31 mouse cellular contexts compared by ENCODE assay signal in the genomic region with DNA sequence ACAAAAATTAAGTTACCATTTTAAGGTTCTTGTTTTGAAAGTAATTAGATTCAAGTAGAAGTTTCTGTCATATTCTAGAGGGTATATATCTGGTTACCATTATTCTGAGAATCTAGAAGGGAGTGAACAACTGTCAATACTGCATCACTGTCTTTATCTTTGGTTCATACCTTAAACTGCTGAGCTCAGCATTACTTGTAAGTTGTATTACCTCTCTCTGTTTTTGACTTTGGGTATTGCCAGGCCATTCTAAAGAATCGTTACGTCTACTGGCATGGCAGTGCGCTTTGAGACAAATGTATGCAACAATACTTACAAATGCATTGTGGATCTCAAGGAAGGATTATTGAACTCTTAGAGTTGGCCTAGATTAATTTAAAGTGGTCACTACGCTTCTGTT.
"Had no signal": no experiment of that assay in that cellular context is flagged by ENCODE, and none has a peak within 500 bp of the region (broad histone marks: within the 10 kb centered on the region; RNA-seq: fewer than 3 reads in every experiment).

No protein-coding gene starts in this region.

- H3K27me3 ChIP-seq: limb, embryonic 12.5 days; limb, embryonic 13.5 days; limb, embryonic 15.5 days; liver, embryonic 12.5 days; liver, embryonic 13.5 days; liver, embryonic 15.5 days; lung, embryonic 15.5 days; megakaryocyte, embryonic 14.5 days; midbrain, embryonic 12.5 days; midbrain, embryonic 13.5 days; midbrain, embryonic 15.5 days had no signal

- H3K36me3 ChIP-seq: limb, embryonic 10.5 days; limb, embryonic 12.5 days; limb, embryonic 13.5 days; limb, embryonic 15.5 days; liver, embryonic 12.5 days; liver, embryonic 13.5 days; liver, embryonic 15.5 days; lung, embryonic 15.5 days; midbrain, embryonic 10.5 days; midbrain, embryonic 12.5 days; midbrain, embryonic 13.5 days; midbrain, embryonic 15.5 days had no signal

- H3K4me1 ChIP-seq: limb, embryonic 10.5 days; limb, embryonic 12.5 days; limb, embryonic 15.5 days; liver, embryonic 12.5 days; liver, embryonic 13.5 days; liver, embryonic 15.5 days; lung, embryonic 15.5 days; megakaryocyte, embryonic 14.5 days; midbrain, embryonic 10.5 days; midbrain, embryonic 12.5 days; midbrain, embryonic 13.5 days; midbrain, embryonic 15.5 days had no signal

- H3K4me2 ChIP-seq: limb, embryonic 12.5 days; limb, embryonic 13.5 days; limb, embryonic 15.5 days; liver, embryonic 11.5 days; liver, embryonic 12.5 days; liver, embryonic 13.5 days; liver, embryonic 15.5 days; lung, embryonic 14.5 days; lung, embryonic 15.5 days; midbrain, embryonic 11.5 days; midbrain, embryonic 12.5 days; midbrain, embryonic 13.5 days; midbrain, embryonic 15.5 days had no signal

- H3K9me3 ChIP-seq: limb, embryonic 10.5 days; limb, embryonic 12.5 days; limb, embryonic 13.5 days; limb, embryonic 15.5 days; liver, embryonic 12.5 days; liver, embryonic 13.5 days; liver, embryonic 15.5 days; lung, embryonic 15.5 days; megakaryocyte, embryonic 14.5 days; midbrain, embryonic 10.5 days; midbrain, embryonic 12.5 days; midbrain, embryonic 13.5 days; midbrain, embryonic 15.5 days had no signal

- H3K27ac ChIP-seq: limb, embryonic 10.5 days; limb, embryonic 12.5 days; limb, embryonic 13.5 days; limb, embryonic 15.5 days; liver, embryonic 12.5 days; liver, embryonic 13.5 days; liver, embryonic 14.5 days; liver, embryonic 15.5 days; lung, embryonic 15.5 days; macrophage; midbrain, embryonic 10.5 days; midbrain, embryonic 12.5 days; midbrain, embryonic 13.5 days; midbrain, embryonic 15.5 days had no signal

- DNase-seq: left cerebral cortex, postnatal 4 days; liver; liver, embryonic 13.5 days; liver, postnatal 0 days; lung, adult 18-20 months; lung, adult 2 months; lung, embryonic 14.5 days; lung, postnatal 10 days; lung, postnatal 14 days; lung, postnatal 36 days; lung, postnatal 4 days; midbrain, embryonic 14.5 days had no signal

- ATAC-seq: liver, embryonic 12.5 days; liver, postnatal 0 days; lung, postnatal 0 days; midbrain, embryonic 13.5 days; midbrain, embryonic 15.5 days; midbrain, embryonic 16.5 days had no signal

- H3K4me3 ChIP-seq: limb, embryonic 10.5 days; limb, embryonic 12.5 days; limb, embryonic 13.5 days; limb, embryonic 15.5 days; liver, embryonic 12.5 days; liver, embryonic 13.5 days; liver, embryonic 15.5 days; lung, embryonic 15.5 days; megakaryocyte, embryonic 14.5 days; midbrain, embryonic 10.5 days; midbrain, embryonic 12.5 days; midbrain, embryonic 13.5 days; midbrain, embryonic 15.5 days; myocyte had no signal

- H3K9ac ChIP-seq: limb, embryonic 12.5 days; limb, embryonic 13.5 days; limb, embryonic 15.5 days; liver, embryonic 12.5 days; liver, embryonic 13.5 days; liver, embryonic 14.5 days; liver, embryonic 15.5 days; liver, postnatal 0 days; lung, embryonic 14.5 days; lung, embryonic 15.5 days; midbrain, embryonic 12.5 days; midbrain, embryonic 13.5 days; midbrain, embryonic 15.5 days had no signal
